ENCODE assay signal across 7 mouse cellular contexts in genomic region chr8:121949222-121949800, GRCm38 (mm10). TPM values are rescaled to one million over a fixed set of nuclear protein-coding genes. Genes with fewer than 3 reads are reported as not detected.
DNase-seq lines count a peak whose midpoint lies in the region; ATAC-seq lines count a peak whose summit lies in the region.

TSS of gene Banp (plus strand) at chr8:121949750.

- H3K9ac ChIP-seq in lung, embryonic 16.5 days (ENCODE audit: low read length) = peak within 1 kb of the TSS; percentile 97
- H3K9ac ChIP-seq in heart, embryonic 12.5 days = peak within 1 kb of the TSS; percentile 93
- H3K9ac ChIP-seq in neural tube, embryonic 14.5 days (replicated peaks; ENCODE audit: low read depth, low read length) = peak within 1 kb of the TSS; percentile 99

- intact Hi-C loops in left cerebral cortex, postnatal 25 days (cut with DNase I) = no loop called here

- peak within 1 kb of the TSS; percentile 98 for H3K27ac ChIP-seq in lung, embryonic 16.5 days (ENCODE audit: low read length)
- H3K27ac ChIP-seq in heart, embryonic 12.5 days (ENCODE audit: poor library complexity, severe bottlenecking) = peak within 1 kb of the TSS; percentile 93
- peak within 1 kb of the TSS; percentile 96 for H3K27ac ChIP-seq in neural tube, embryonic 14.5 days (ENCODE audit: low read depth, low read length)

- H3K4me1 ChIP-seq in lung, embryonic 16.5 days (replicated peaks; ENCODE audit: control insufficient read depth, insufficient read depth, low read length) = peaks cover 35% of the 10 kb centered on the region
- peaks cover 49% of the 10 kb centered on the region for H3K4me1 ChIP-seq in heart, embryonic 12.5 days (replicated peaks)
- H3K4me1 ChIP-seq in neural tube, embryonic 14.5 days (ENCODE audit: control insufficient read depth, insufficient read depth, low read length) = peaks cover 30% of the 10 kb centered on the region

- no peak for ATAC-seq in lung, embryonic 16.5 days (ENCODE audit: low read depth)
- ATAC-seq in common myeloid progenitor, adult 5-6 weeks (replicated peaks; ENCODE audit: low read depth, poor library complexity, severe bottlenecking) = no peak
- no peak for ATAC-seq in heart, embryonic 12.5 days (ENCODE audit: insufficient number of reproducible peaks, low FRiP score)
- no peak for ATAC-seq in neural tube, embryonic 14.5 days (ENCODE audit: low read depth)

- no peaks in the 10 kb centered on the region for H3K9me3 ChIP-seq in lung, embryonic 16.5 days (ENCODE audit: control insufficient read depth, low read length)
- no peaks in the 10 kb centered on the region for H3K9me3 ChIP-seq in heart, embryonic 12.5 days (replicated peaks)
- H3K9me3 ChIP-seq in neural tube, embryonic 14.5 days (ENCODE audit: control insufficient read depth, low read length) = no peaks in the 10 kb centered on the region

- H3K27me3 ChIP-seq in lung, embryonic 16.5 days (ENCODE audit: control insufficient read depth, insufficient read depth, low read depth, low read length) = no peaks in the 10 kb centered on the region
- 0 out of 2 replicates have a peak, but pooled peaks cover 6% of the 10 kb centered on the region for H3K27me3 ChIP-seq in heart, embryonic 12.5 days (replicated peaks)
- H3K27me3 ChIP-seq in neural tube, embryonic 14.5 days (ENCODE audit: control insufficient read depth, insufficient read depth, low read length) = no peaks in the 10 kb centered on the region

- WGBS in lung, embryonic 16.5 days = 51% methylated on average over 6 of the region's 6 CpGs
- WGBS in heart, embryonic 12.5 days = 57% methylated on average over 6 of the region's 6 CpGs
- WGBS in neural tube, embryonic 14.5 days = 63% methylated on average over 6 of the region's 6 CpGs

- H3K4me2 ChIP-seq in lung, embryonic 16.5 days (ENCODE audit: low read depth, low read length) = peak within 1 kb of the TSS; percentile 83
- H3K4me2 ChIP-seq in heart, embryonic 12.5 days = peak within 1 kb of the TSS; percentile 84
- H3K4me2 ChIP-seq in neural tube, embryonic 14.5 days (ENCODE audit: low read depth, low read length) = peak within 1 kb of the TSS; percentile 59

- peak within 1 kb of the TSS; percentile 86 for H3K4me3 ChIP-seq in lung, embryonic 16.5 days (ENCODE audit: low read length)
- H3K4me3 ChIP-seq in heart, embryonic 12.5 days = peak within 1 kb of the TSS; percentile 84
- H3K4me3 ChIP-seq in neural tube, embryonic 14.5 days (ENCODE audit: low read depth, low read length) = peak within 1 kb of the TSS; percentile 78

- peaks cover 3% of the 10 kb centered on the region; the same call in 1 of the 2 replicates for H3K36me3 ChIP-seq in lung, embryonic 16.5 days (ENCODE audit: control insufficient read depth, insufficient read depth, low read length)
- peaks cover 10% of the 10 kb centered on the region for H3K36me3 ChIP-seq in heart, embryonic 12.5 days
- H3K36me3 ChIP-seq in neural tube, embryonic 14.5 days (ENCODE audit: control insufficient read depth, insufficient read depth, low read length) = peaks cover 6% of the 10 kb centered on the region; the same call in 1 of the 2 replicates

- no peak for DNase-seq in lung, postnatal 10 days
- no peak for DNase-seq in left cerebral cortex, postnatal 25 days (ENCODE audit: low spot score in 2 of 2)
- DNase-seq in cerebellum, adult 18-20 months = no peak

RNA-seq across cellular contexts. Expression of gene Banp, which starts in this region (rescaled TPM):
- 50.7 and 53.0 TPM in 2 replicates for polyA plus RNA-seq in lung, embryonic 16.5 days (2015; fragmentation: Nextera tagmentation; extraction: Ambion mirVana)
- total RNA-seq in common myeloid progenitor, adult 5-6 weeks (2017) = 13.4 and 25.0 TPM in 2 replicates
- polyA plus RNA-seq in heart, embryonic 12.5 days (2016; fragmentation: Nextera tagmentation; extraction: Ambion mirVana) = 28.4 and 31.8 TPM in 2 replicates
- total RNA-seq in left cerebral cortex, postnatal 25 days (2021) = 10 to 100 TPM; 36.5 to 58.6 TPM
- 47.2 and 53.9 TPM in 2 replicates for polyA plus RNA-seq in neural tube, embryonic 14.5 days (2014; fragmentation: Nextera tagmentation; extraction: Ambion mirVana)
